Mouse (Mus musculus) lung, embryonic 16.5 days (tissue): ENCODE data around the gene Btbd35f20. TPM values are rescaled to one million over a fixed set of nuclear protein-coding genes. Genes with fewer than 3 reads are reported as not detected.
"Not testable (repeated sequence)": the region's sequence is repeated elsewhere in the genome, so short reads cannot be mapped to it uniquely, and the experiment has no call there.

Experiments
- ATAC-seq: fragments of 200-750 bp; cut with Nextera tagmentation; 2 replicates; pipeline ENCODE4 v1.8.0; 2017; ENCODE audit warnings: low read depth, mild to moderate bottlenecking, moderate library complexity
- H3K27ac ChIP-seq: fragments of 300-500 bp; sonication (generic); 2 replicates; pipeline ENCODE4 v1.5.1; 2014; ENCODE audit warnings: mild to moderate bottlenecking, control low read depth, low read length
- H3K27me3 ChIP-seq: fragments of 300-500 bp; sonication (generic); 2 replicates; pipeline ENCODE4 v1.6.1; 2014; ENCODE audit warnings: low read depth, low read length, mixed read lengths; ENCODE audit not compliant: control insufficient read depth, insufficient read depth
- H3K36me3 ChIP-seq: fragments of 300-500 bp; sonication (generic); 2 replicates; pipeline ENCODE4 v1.6.1; 2014; ENCODE audit warnings: low read length; ENCODE audit not compliant: control insufficient read depth, insufficient read depth
- H3K4me1 ChIP-seq: fragments of 300-500 bp; sonication (generic); replicated peaks from 2 replicates; pipeline ENCODE4 v1.6.1; 2014; ENCODE audit warnings: low read length, mixed read lengths; ENCODE audit not compliant: control insufficient read depth, insufficient read depth
- H3K4me2 ChIP-seq: fragments of 300-500 bp; sonication (generic); 2 replicates; pipeline ENCODE4 v1.6.1; 2014; ENCODE audit warnings: low read depth, low read length, control low read depth
- H3K4me3 ChIP-seq: fragments of 300-500 bp; sonication (generic); 2 replicates; pipeline ENCODE4 v1.5.1; 2014; ENCODE audit warnings: mild to moderate bottlenecking, low read length, control low read depth
- H3K9ac ChIP-seq: fragments of 300-500 bp; sonication (generic); 2 replicates; pipeline ENCODE4 v1.6.1; 2014; ENCODE audit warnings: low read length, control low read depth
- H3K9me3 ChIP-seq: fragments of 300-500 bp; sonication (generic); 2 replicates; pipeline ENCODE4 v1.6.1; 2016; ENCODE audit warnings: low read length; ENCODE audit not compliant: control insufficient read depth
- WGBS: fragments of 180-500 bp; shearing (Covaris S2); extraction: QIAGEN DNeasy Blood & Tissue Kit; methylation state at CpG from one replicate; pipeline ENCODE4 v1.1.7; 2014; 5-methylcytosine and 5-hydroxymethylcytosine counted together
- polyA plus RNA-seq: library from polyadenylated mRNA; unstranded; fragments of >200 nt; fragmentation: Nextera tagmentation; extraction: Ambion mirVana; gene quantifications from 2 replicates; pipeline ENCODE4 v1.2.1, GENCODE M21; 2015

The Btbd35f20 gene
- not detected in 2 replicates for polyA plus RNA-seq

DNA sequence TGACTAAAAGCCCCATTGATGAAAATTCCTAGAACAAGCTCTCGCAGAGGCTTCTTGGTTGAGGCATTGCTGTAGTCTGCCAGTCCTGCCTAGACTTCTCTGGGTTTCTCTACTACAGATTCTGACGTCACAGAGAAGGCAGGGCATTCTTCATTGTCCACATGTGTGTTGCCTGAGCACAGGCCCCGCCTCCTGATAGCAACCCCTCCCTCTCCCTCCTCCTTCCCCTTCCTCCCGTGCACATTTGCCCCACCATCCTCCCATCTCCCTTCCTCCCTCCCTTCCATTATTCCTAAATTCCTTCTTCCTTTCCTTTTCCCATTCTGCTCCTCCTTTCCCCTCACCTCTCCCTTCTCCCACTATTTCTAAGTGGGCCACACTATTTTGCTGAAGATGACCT lies at the start of gene Btbd35f20:
Btbd35f20 (minus strand) TSS at position 101 of the 400 bp plus-strand sequence.
- H3K9me3 ChIP-seq, ATAC-seq, H3K27ac ChIP-seq, H3K36me3 ChIP-seq, H3K27me3 ChIP-seq, H3K4me1 ChIP-seq, H3K4me3 ChIP-seq, H3K9ac ChIP-seq, H3K4me2 ChIP-seq: not testable (repeated sequence)
- WGBS: no CpG with 5 or more reads among the region's 4 CpGs

Other genes with a start within 250 kb of the Btbd35f20 start
- not detected in 2 replicates for gene Btbd35f28, start 94.7 kb downstream of the Btbd35f20 start, polyA plus RNA-seq
- gene Btbd35f17, start 79.4 kb upstream of the Btbd35f20 start, polyA plus RNA-seq: not detected in 2 replicates